Comparison of ENCODE assay signal across 8 mouse cellular contexts in genomic region chr12:69168461-69169106, GRCm38 (mm10). TPM values are rescaled to one million over a fixed set of nuclear protein-coding genes. Genes with fewer than 3 reads are reported as not detected.
DNase-seq lines count a peak whose midpoint lies in the region; ATAC-seq and TF ChIP-seq lines count a peak whose summit lies in the region.

Lrr1 (plus strand) TSS chr12:69168814.

- no peaks in the 10 kb centered on the region for H3K9me3 ChIP-seq in hindbrain, embryonic 11.5 days (ENCODE audit: control insufficient read depth, low read length)
- H3K9me3 ChIP-seq in lung, postnatal 0 days (ENCODE audit: low read length): no peaks in the 10 kb centered on the region

- peak; percentile 89 for DNase-seq in Muller cell, postnatal 12 days (ENCODE audit: inconsistent ontology term)
- peak; percentile 86 for DNase-seq in cerebellum, adult 9-11 months
- peak; percentile 61 to 85 for DNase-seq in frontal cortex, adult 2 months (ENCODE audit: extremely low spot score in 1 of 2, low spot score in 1 of 2)
- peak; percentile 87 for DNase-seq in hindbrain, embryonic 11.5 days (ENCODE audit: low spot score)
- peak; percentile 88 to 90 for DNase-seq in layer of hippocampus, postnatal 10 days (ENCODE audit: low spot score in 2 of 2)
- peak; percentile 84 for DNase-seq in lung, postnatal 0 days (ENCODE audit: low spot score)
- DNase-seq in ovary, postnatal 10 days (ENCODE audit: low spot score): peak; percentile 86
- peak; percentile 85 for DNase-seq in thymus, postnatal 0 days (ENCODE audit: low spot score)

- H3K4me1 ChIP-seq in hindbrain, embryonic 11.5 days (replicated peaks; ENCODE audit: control insufficient read depth, insufficient read depth, low read length): no peaks in the 10 kb centered on the region
- peaks cover 4% of the 10 kb centered on the region; the same call in 1 of the 2 replicates for H3K4me1 ChIP-seq in lung, postnatal 0 days (ENCODE audit: insufficient read depth, low read depth, low read length)

- ATAC-seq in hindbrain, embryonic 11.5 days (ENCODE audit: low FRiP score): peak; percentile 97
- peak; percentile 97 for ATAC-seq in lung, postnatal 0 days

- H3K36me3 ChIP-seq in hindbrain, embryonic 11.5 days (ENCODE audit: control insufficient read depth, insufficient read depth, low read length): no peaks in the 10 kb centered on the region
- no peaks in the 10 kb centered on the region for H3K36me3 ChIP-seq in lung, postnatal 0 days (ENCODE audit: insufficient read depth, low read length)

- under 1% methylated on average over 40 of the region's 40 CpGs for WGBS in hindbrain, embryonic 11.5 days
- under 1% methylated on average over 36 of the region's 40 CpGs for WGBS in lung, postnatal 0 days

- peak within 1 kb of the TSS; percentile 59 for H3K4me3 ChIP-seq in hindbrain, embryonic 11.5 days (ENCODE audit: low read depth, low read length)
- H3K4me3 ChIP-seq in lung, postnatal 0 days (ENCODE audit: low read depth, low read length): peak within 1 kb of the TSS; percentile 59

- no peak for TF ChIP-seq CTCF in lung, postnatal 0 days (IDR thresholded peaks at IDR 0.05)

- H3K27me3 ChIP-seq in hindbrain, embryonic 11.5 days (ENCODE audit: control insufficient read depth, insufficient read depth, low read length): no peaks in the 10 kb centered on the region
- no peaks in the 10 kb centered on the region for H3K27me3 ChIP-seq in lung, postnatal 0 days (replicated peaks; ENCODE audit: insufficient read depth, low read length)

- H3K27ac ChIP-seq in hindbrain, embryonic 11.5 days (ENCODE audit: low read depth, low read length): peak within 1 kb of the TSS; percentile 47; the same call in 1 of the 2 replicates
- peak within 1 kb of the TSS; percentile 66 for H3K27ac ChIP-seq in lung, postnatal 0 days (ENCODE audit: low read length)

- peak within 1 kb of the TSS; percentile 67 for H3K4me2 ChIP-seq in hindbrain, embryonic 11.5 days (replicated peaks; ENCODE audit: low read depth, low read length)
- peak within 1 kb of the TSS; percentile 92 for H3K4me2 ChIP-seq in lung, postnatal 0 days (replicated peaks; ENCODE audit: low read depth, low read length)

- peak within 1 kb of the TSS; percentile 73 for H3K9ac ChIP-seq in hindbrain, embryonic 11.5 days (ENCODE audit: low read depth, low read length)
- peak within 1 kb of the TSS; percentile 76 for H3K9ac ChIP-seq in lung, postnatal 0 days (replicated peaks; ENCODE audit: low read depth)

- peak; percentile 94 for TF ChIP-seq EP300 in lung, postnatal 0 days (IDR thresholded peaks at IDR 0.05)

RNA-seq across cellular contexts. Expression of gene Lrr1, which starts in this region (rescaled TPM):
- 0.06 and 0.56 TPM in 2 replicates for polyA plus RNA-seq in frontal cortex, adult 2 months (2012; rRNA removed)
- 23.6 and 27.2 TPM in 2 replicates for polyA plus RNA-seq in hindbrain, embryonic 11.5 days (2014; fragmentation: Nextera tagmentation; extraction: Ambion mirVana)
- under 1 TPM; 0.80 to 0.85 TPM for total RNA-seq in layer of hippocampus, postnatal 10 days (2021)
- polyA plus RNA-seq in lung, postnatal 0 days (2015; fragmentation: Nextera tagmentation; extraction: Ambion mirVana): 1.9 and 2.3 TPM in 2 replicates
- polyA plus RNA-seq in thymus, postnatal 0 days (2015; fragmentation: Nextera tagmentation; extraction: Ambion mirVana): 27.4 and 30.1 TPM in 2 replicates

Comparison
In these comparisons a context has a peak if more than half of its experiments do, and no peak if none do; other contexts are left out.
1. Peak in every context shown above with its lines: DNase-seq, ATAC-seq, H3K4me3 ChIP-seq and H3K27ac ChIP-seq.
2. Peak in DNase-seq in frontal cortex, adult 2 months; RNA of the gene not detected or under 1 TPM.
3. Peak in DNase-seq in layer of hippocampus, postnatal 10 days; RNA of the gene not detected or under 1 TPM.